Mouse (Mus musculus): ENCODE results near the gene Ankrd44. TPM values are rescaled to one million over a fixed set of nuclear protein-coding genes. Genes with fewer than 3 reads are reported as not detected.
A peak's percentile ranks its signal among the peaks of the same experiment; 100 is the strongest.

Gene Ankrd44
- polyA plus RNA-seq, 1 experiment from 2014 or later = 23.0 TPM

DNA sequence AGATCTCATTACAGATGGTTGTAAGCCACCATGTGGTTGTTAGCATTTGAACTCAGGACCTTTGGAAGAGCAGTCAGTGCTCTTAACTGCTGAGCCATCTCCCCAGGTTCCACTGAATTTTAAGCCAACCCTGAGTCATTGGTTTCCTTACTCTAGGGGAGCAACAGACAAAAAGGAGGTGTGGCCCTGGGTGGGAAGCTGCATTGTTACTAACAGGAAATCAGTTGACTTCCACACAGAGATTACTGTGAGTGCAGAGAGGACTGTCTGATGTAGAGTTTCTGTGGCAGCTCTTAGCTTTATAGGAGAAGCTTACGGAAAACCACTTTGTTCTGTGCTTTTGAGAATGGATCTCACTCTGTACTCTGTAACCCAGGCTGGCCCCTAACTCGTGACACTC is 8.7 kb upstream of the Ankrd44 start:
- WGBS = 66% methylated on average over 2 of the region's 2 CpGs

DNA sequence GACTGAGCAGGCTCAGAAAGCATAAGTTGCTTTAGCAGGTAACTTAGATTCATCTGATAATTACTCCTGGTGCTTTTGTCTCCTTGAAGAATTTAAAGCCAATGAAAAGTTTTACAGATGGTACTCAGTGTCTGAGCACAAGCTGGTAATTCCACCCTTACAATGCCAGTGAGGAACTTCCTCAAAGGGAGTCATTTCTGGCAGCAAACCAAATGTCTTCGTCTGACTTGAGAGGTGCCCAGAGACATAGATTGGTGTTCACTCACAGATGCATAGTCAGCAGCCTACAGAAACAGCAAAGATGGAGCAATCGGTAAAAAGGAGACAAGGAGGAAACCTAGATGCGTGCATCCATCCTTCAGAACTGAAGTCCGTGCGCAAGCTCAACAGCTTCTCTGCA is 7.5 kb upstream of the Ankrd44 start:
- no peak for ATAC-seq (ENCODE audit: low FRiP score, low read depth)
- Histone ChIP-seq H3K4me1 (peaks cover 20% of the 10 kb centered on the region), H3K27ac (no peak overlapping the region), H3K9ac (no peak overlapping the region), H3K36me3 (no peaks in the 10 kb centered on the region), H3K27me3 (no peaks in the 10 kb centered on the region), H3K4me2 (replicated peaks) (no peak overlapping the region), H3K9me3 (no peaks in the 10 kb centered on the region), H3K4me3 (no peak overlapping the region)
- 91% methylated on average over 5 of the region's 5 CpGs for WGBS

More for the DNA sequence above, 8.7 kb upstream of the Ankrd44 start:
- H3K9me3 ChIP-seq = no peaks in the 10 kb centered on the region
- H3K4me3 ChIP-seq = no peak overlapping the region
- no peak overlapping the region for H3K27ac ChIP-seq
- H3K36me3 ChIP-seq = no peaks in the 10 kb centered on the region
- peaks cover 15% of the 10 kb centered on the region for H3K4me1 ChIP-seq
- no peak for ATAC-seq (ENCODE audit: low FRiP score, low read depth)
- H3K4me2 ChIP-seq (replicated peaks) = no peak overlapping the region
- H3K9ac ChIP-seq = no peak overlapping the region
- no peaks in the 10 kb centered on the region for H3K27me3 ChIP-seq

DNA sequence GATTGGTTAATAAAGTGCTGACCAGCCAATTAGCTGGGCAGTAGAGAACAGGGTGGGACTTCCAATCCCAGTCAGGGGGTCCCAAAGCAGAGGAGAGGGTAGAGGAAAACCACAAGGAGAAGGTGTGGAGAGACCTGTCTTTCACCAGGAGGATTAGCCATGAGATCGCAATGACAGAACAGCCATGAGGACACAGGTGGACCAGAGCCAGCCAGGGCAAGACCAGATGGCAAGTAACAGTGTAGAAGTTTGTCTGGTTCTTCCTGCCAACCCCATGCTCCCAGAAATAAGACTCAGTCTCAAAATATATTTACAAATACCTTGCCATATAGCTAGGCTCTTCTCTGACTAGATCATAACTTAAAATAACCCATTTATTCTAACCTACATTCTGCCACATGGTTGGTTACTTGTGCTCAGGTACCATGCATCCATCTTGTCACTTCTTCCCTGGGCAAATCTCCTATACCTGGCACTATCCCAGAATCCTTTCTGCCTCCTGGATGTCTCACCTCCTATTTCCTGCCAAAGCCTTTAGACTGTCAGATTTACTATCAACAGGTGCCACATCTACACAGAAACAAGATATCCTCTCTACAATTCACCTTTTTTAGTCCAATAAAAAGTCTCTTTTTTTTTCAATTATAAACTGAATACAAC is 6.4 kb upstream of the Ankrd44 start:
- Histone ChIP-seq H3K4me1 (peaks cover 20% of the 10 kb centered on the region), H3K4me3 (no peak overlapping the region), H3K27ac (no peak overlapping the region), H3K9me3 (no peaks in the 10 kb centered on the region), H3K36me3 (no peaks in the 10 kb centered on the region), H3K9ac (no peak overlapping the region), H3K27me3 (no peaks in the 10 kb centered on the region), H3K4me2 (replicated peaks) (no peak overlapping the region)
- 70% methylated on average over 1 of the region's 1 CpGs for WGBS
- ATAC-seq (ENCODE audit: low FRiP score, low read depth) = no peak

DNA sequence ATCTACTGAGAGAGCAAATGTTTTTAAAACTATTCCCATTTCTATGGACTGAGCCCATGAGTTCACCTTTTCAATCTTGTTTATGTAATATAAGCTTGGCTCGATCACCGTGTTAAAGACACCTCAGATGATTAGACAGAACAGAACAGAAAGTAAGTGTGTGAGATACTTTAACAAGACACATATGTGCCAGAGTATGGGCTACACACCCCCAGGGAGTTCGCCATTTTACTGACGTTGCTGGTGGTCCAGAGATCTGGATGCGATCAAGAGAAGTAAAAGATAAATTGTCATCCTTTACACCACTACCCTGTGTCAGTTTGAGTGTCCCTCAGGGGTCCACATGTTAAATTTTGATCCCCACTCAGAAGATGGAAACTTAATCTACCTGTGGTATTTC is 5.0 kb upstream of the Ankrd44 start:
- ATAC-seq (ENCODE audit: low FRiP score, low read depth) = peak; percentile 62
- no peak overlapping the region for H3K4me2 ChIP-seq (replicated peaks)

DNA sequence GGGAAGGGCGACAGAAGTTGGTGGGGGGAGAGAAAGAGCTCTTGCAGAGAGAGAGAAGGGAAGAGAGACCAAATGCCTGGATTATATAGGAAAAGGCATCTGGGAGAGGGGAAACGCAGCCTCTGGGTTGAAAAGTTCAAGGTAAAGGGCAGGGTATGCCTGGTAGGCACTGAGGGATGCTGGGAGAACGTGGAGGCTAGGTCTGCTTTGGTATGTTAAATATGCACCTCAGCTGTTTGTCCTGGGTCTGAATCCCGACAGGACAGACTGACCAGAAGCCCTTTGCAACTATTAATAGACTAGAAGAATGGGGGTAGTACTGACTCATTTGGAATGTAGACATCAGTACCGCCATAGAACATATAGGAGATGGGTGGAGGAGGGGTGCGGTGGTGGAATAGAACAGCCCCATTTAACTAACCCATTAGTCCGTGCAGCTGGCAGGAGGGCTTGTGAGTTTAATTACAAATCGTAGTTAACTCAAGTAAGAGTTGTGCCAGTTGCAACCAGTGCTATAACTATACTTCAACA is 4.5 kb upstream of the Ankrd44 start:
- no peaks in the 10 kb centered on the region for H3K27me3 ChIP-seq
- no peaks in the 10 kb centered on the region for H3K9me3 ChIP-seq
- H3K4me1 ChIP-seq = peaks cover 20% of the 10 kb centered on the region
- no peak overlapping the region for H3K9ac ChIP-seq
- H3K4me2 ChIP-seq (replicated peaks) = no peak overlapping the region
- H3K4me3 ChIP-seq = no peak overlapping the region
- 23% methylated on average over 8 of the region's 8 CpGs for WGBS
- peak; percentile 48 for ATAC-seq (ENCODE audit: low FRiP score, low read depth)
- no peaks in the 10 kb centered on the region for H3K36me3 ChIP-seq
- no peak overlapping the region for H3K27ac ChIP-seq

More for the DNA sequence above, 5.0 kb upstream of the Ankrd44 start:
- Histone ChIP-seq H3K9ac (no peak overlapping the region), H3K4me1 (peaks cover 20% of the 10 kb centered on the region), H3K27me3 (no peaks in the 10 kb centered on the region), H3K9me3 (no peaks in the 10 kb centered on the region), H3K4me3 (no peak overlapping the region), H3K27ac (no peak overlapping the region), H3K36me3 (no peaks in the 10 kb centered on the region)
- WGBS = 23% methylated on average over 5 of the region's 5 CpGs

DNA sequence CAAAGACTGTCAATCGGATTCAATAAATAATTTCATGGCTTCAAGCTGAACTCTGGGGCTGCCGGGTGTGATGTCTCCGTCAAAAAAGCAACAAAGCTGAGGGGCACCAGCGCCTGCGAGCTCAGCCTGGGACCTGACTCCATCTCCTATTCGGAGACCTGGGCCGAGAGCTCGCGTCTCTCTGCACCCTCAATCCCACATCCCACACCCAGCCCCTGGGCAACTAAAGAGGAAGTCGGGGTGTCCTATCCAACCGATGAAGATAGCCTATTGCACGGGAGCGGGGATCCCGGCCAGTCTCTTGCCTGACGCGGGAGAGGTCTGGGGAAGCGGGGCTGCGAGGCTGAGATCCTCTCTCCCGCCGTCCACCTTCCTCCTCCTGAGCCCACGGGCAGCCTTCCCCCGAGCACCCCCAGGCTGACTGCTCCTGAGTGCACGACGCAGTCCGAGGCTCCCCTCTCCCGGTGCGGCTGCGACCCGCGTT is 694 bp downstream of the Ankrd44 start:
- peak overlapping the region; percentile 88 for H3K4me3 ChIP-seq
- no peaks in the 10 kb centered on the region for H3K27me3 ChIP-seq
- WGBS = 1% methylated on average over 29 of the region's 30 CpGs
- no peaks in the 10 kb centered on the region for H3K9me3 ChIP-seq
- peaks cover 41% of the 10 kb centered on the region for H3K4me1 ChIP-seq
- H3K27ac ChIP-seq = peak overlapping the region; percentile 88
- H3K4me2 ChIP-seq (replicated peaks) = peak overlapping the region; percentile 78
- peak overlapping the region; percentile 93 for H3K9ac ChIP-seq
- peak; percentile 17 for ATAC-seq (ENCODE audit: low FRiP score, low read depth)
- H3K36me3 ChIP-seq = no peaks in the 10 kb centered on the region

DNA sequence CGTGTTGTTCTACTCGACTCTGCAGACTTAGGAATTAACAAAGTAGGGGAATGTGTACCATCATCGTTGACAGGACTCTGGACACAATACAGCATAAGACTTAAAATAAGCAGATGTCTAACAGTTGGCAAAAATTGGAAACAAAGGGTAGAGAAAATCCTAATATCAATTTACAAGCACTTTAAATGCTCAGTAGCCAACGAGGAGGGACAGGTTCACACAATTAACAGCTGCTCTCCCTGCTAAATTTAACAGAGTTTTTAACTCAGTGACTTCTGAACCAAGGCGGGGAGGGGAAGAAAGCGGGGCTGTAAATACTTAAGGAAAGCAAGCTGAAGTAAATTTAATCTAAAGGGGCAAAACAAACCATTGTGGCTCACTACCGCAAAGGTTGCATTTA is 1.4 kb downstream of the Ankrd44 start:
- Histone ChIP-seq H3K36me3 (no peaks in the 10 kb centered on the region), H3K9ac (peak overlapping the region; percentile 93), H3K4me1 (peaks cover 38% of the 10 kb centered on the region), H3K27ac (no peak overlapping the region), H3K27me3 (no peaks in the 10 kb centered on the region), H3K4me3 (peak overlapping the region; percentile 88), H3K9me3 (no peaks in the 10 kb centered on the region), H3K4me2 (replicated peaks) (peak overlapping the region; percentile 78)
- WGBS = 24% methylated on average over 7 of the region's 7 CpGs
- ATAC-seq (ENCODE audit: low FRiP score, low read depth) = no peak

DNA sequence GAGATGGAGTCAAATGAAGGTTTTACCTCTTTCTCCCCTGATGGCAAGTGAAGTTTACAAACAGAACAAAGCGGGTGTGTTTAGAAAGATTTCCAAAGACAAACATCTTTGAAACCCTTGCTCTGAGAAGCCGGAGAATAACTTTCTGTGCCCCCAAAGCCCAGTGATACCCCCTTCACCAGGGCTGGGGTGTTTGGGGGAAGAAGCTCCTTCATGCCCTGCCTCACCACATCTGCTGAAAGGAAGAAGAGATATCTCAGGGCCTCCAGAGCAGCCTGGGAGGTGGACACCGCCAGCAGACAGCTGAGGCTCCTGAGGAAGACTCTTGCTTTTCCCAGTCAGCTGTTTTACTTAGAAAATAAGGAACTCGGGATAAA is 1.9 kb downstream of the Ankrd44 start:
- peak overlapping the region; percentile 88 for H3K4me3 ChIP-seq
- H3K36me3 ChIP-seq = no peaks in the 10 kb centered on the region
- H3K9ac ChIP-seq = 0 out of 2 replicates have a peak overlapping the region, but pooled peaks have one; percentile 19
- ATAC-seq (ENCODE audit: low FRiP score, low read depth) = no peak
- peaks cover 35% of the 10 kb centered on the region for H3K4me1 ChIP-seq
- H3K27me3 ChIP-seq = no peaks in the 10 kb centered on the region
- peak overlapping the region; percentile 78 for H3K4me2 ChIP-seq (replicated peaks)
- 75% methylated on average over 4 of the region's 4 CpGs for WGBS
- H3K27ac ChIP-seq = no peak overlapping the region
- H3K9me3 ChIP-seq = no peaks in the 10 kb centered on the region

DNA sequence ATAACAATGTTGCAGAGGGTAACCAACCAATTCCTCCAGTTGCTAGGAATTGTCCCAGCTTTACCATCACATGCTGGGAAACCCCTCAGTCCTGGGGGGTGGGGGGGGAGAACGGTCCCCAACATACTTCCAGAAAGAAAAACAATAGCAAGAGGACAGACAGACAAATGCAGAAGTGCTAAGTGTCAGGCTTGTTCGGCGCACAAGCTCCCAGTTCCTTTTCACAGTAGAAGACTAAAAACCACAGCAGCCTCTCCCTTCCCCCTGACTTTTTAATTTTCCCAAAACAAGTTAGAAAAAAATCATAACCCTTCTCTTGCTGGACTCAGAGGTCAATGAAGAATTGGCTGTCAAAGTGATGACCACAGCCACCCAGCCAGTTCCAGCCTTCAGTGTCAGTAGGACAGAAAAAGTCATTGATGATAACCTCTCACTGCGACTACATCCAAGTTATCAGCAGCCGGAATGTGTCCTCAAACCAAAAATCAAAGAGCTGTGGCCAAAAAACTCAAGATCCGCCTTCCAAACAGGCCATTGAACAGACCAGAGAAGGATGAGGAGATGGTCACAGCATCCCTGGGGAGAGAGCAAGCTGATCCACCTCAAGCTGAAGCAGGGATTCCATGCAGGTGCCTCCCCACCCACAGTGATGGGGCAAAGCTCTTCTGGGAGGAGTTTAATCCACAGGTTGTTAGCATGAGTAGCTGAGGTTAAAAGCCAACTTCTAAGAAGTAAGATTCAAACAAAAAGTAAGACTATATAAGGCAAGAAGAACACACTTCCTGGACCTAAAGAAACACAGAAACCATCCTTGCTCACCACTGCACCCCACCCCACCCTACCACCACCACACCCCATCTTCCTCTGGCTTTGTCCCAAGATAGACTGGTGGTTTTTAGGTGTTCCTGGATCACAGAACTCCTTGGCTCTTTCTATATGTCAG is 2.5 kb downstream of the Ankrd44 start:
- Histone ChIP-seq H3K9me3 (no peaks in the 10 kb centered on the region), H3K36me3 (no peaks in the 10 kb centered on the region), H3K27ac (no peak overlapping the region), H3K9ac (no peak overlapping the region), H3K4me2 (replicated peaks) (peak overlapping the region; percentile 78), H3K27me3 (no peaks in the 10 kb centered on the region), H3K4me1 (peaks cover 35% of the 10 kb centered on the region), H3K4me3 (peak overlapping the region; percentile 88)
- WGBS = 85% methylated on average over 6 of the region's 6 CpGs
- ATAC-seq (ENCODE audit: low FRiP score, low read depth) = no peak

DNA sequence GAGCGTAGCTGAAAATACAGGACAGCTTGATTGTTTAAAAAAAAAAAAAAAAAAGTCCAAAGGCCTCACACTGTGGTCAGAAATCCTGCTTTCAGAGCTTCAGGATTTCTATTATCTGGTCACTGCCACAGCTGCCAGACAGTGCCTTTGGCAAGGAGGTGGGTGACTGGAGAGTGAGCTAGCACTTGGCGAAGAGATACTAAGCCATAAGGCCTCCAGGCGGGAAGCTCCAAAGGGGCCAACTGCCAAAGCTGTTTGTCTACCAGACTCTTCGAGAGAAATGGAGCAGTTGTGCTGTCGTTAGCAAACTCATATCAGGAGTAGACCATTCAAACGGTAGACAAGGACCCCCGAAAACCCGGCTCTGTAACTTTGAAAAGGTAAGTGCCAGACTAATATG is 3.5 kb downstream of the Ankrd44 start:
- H3K4me2 ChIP-seq (replicated peaks) = no peak overlapping the region
- no peaks in the 10 kb centered on the region for H3K9me3 ChIP-seq
- no peak overlapping the region for H3K9ac ChIP-seq
- H3K27me3 ChIP-seq = no peaks in the 10 kb centered on the region
- H3K4me3 ChIP-seq = no peak overlapping the region
- H3K36me3 ChIP-seq = no peaks in the 10 kb centered on the region
- WGBS = 86% methylated on average over 8 of the region's 8 CpGs
- H3K4me1 ChIP-seq = peaks cover 35% of the 10 kb centered on the region
- ATAC-seq (ENCODE audit: low FRiP score, low read depth) = no peak
- no peak overlapping the region for H3K27ac ChIP-seq

DNA sequence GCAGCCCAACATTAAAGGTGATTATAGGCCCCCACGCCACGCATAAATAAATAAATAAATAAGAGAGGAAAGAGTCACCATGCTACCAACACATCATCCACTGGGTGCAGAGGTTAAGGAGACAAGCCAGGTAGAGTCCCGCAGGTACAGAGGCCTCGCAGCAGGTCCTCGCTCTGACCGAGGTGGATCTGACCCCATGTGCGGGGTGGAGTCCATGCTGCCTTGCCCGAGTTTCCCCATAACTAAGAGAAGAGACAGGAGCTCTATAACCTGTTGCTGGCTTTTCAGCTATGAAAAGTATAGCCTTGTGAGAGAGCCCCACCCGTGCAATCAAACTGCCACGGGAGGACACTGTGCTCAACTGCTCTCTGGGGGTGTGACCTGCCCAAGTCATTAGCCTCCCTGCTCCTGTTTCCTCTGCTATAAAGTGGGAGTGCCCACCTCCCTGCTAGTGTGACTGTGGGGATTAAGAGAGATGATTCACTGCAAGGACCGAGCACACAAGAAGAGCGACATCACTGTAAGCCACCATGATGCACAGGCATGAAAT is 4.1 kb downstream of the Ankrd44 start:
- no peak overlapping the region for H3K27ac ChIP-seq
- no peak for ATAC-seq (ENCODE audit: low FRiP score, low read depth)
- H3K36me3 ChIP-seq = no peaks in the 10 kb centered on the region

DNA sequence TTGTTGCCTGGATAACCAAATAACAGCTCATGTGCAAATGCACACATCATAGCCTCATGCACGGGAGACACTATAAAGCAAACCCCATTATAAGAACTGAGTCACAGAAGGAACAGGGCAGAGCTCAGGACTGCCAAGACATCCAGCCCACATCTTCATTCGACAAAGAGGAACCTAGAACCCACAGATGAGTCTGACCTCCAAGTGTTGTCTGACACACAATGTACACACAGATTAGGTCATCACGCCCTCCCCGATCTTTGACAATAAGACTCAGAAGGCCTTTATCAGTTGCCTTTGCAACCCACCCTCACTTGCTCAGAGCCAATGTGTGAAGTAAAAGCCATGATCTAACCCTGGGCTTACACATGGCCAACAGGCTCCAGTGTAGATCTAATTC is 6.1 kb downstream of the Ankrd44 start:
- H3K27ac ChIP-seq = no peak overlapping the region
- H3K36me3 ChIP-seq = no peaks in the 10 kb centered on the region
- no peak for ATAC-seq (ENCODE audit: low FRiP score, low read depth)
- no peak overlapping the region for H3K4me3 ChIP-seq
- H3K4me1 ChIP-seq = peaks cover 54% of the 10 kb centered on the region
- 96% methylated on average over 4 of the region's 4 CpGs for WGBS
- H3K9me3 ChIP-seq = no peaks in the 10 kb centered on the region
- no peak overlapping the region for H3K9ac ChIP-seq
- no peak overlapping the region for H3K4me2 ChIP-seq (replicated peaks)
- H3K27me3 ChIP-seq = no peaks in the 10 kb centered on the region

More for the DNA sequence above, 4.1 kb downstream of the Ankrd44 start:
- Histone ChIP-seq H3K9ac (no peak overlapping the region), H3K4me3 (no peak overlapping the region), H3K27me3 (no peaks in the 10 kb centered on the region), H3K4me2 (replicated peaks) (no peak overlapping the region), H3K9me3 (no peaks in the 10 kb centered on the region), H3K4me1 (peaks cover 39% of the 10 kb centered on the region)
- 70% methylated on average over 12 of the region's 12 CpGs for WGBS
